Comparison of ENCODE assay signal across 15 mouse cellular contexts in the genomic region with DNA sequence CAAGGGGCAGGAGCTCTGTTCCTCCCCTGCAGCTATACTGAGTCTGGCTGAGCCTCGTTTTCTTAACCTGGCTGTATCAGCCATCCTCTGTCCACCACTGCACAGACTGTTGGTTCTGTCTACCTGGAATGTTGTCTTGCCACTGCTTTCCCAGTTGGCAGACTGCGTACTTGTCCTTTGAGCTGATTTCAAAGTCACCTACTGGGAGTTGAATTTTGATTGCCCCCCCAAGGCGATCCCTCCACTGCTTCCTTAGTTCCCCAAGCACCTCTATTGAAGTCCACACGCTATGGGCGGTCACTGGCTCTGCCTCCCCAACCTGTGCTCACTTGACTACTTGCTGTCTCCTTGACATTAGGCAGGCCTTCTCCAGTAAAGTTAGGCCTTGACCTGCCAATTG. TPM values are rescaled to one million over a fixed set of nuclear protein-coding genes. Genes with fewer than 3 reads are reported as not detected.
DNase-seq lines count a peak whose midpoint lies in the region; ATAC-seq and TF ChIP-seq lines count a peak whose summit lies in the region.
"Had no signal": no experiment of that assay in that cellular context is flagged by ENCODE, and none has a peak within 500 bp of the region (broad histone marks: within the 10 kb centered on the region; RNA-seq: fewer than 3 reads in every experiment).

No protein-coding gene starts in this region.

- no peak for TF ChIP-seq POLR2A in bone marrow macrophage, adult 2 months (IDR thresholded peaks at IDR 0.05; ENCODE audit: borderline replicate concordance, low read depth, low read length)

- H3K9me3 ChIP-seq in heart, embryonic 11.5 days (replicated peaks; ENCODE audit: control insufficient read depth, low read length) = no peaks in the 10 kb centered on the region
- no peaks in the 10 kb centered on the region for H3K9me3 ChIP-seq in kidney, embryonic 14.5 days (ENCODE audit: control insufficient read depth, low read length)
- no peaks in the 10 kb centered on the region for H3K9me3 ChIP-seq in liver, embryonic 15.5 days (replicated peaks)

- no peaks in the 10 kb centered on the region for H3K27me3 ChIP-seq in heart, embryonic 11.5 days (ENCODE audit: control insufficient read depth, insufficient read depth, low read length)
- no peaks in the 10 kb centered on the region for H3K27me3 ChIP-seq in kidney, embryonic 14.5 days (ENCODE audit: control insufficient read depth, insufficient read depth, low read length)
- no peaks in the 10 kb centered on the region for H3K27me3 ChIP-seq in liver, embryonic 15.5 days

- peak overlapping the region; percentile 30; the same call in 1 of the 2 replicates for H3K9ac ChIP-seq in heart, embryonic 11.5 days (ENCODE audit: low read depth, low read length)
- no peak overlapping the region for H3K9ac ChIP-seq in kidney, embryonic 14.5 days (ENCODE audit: low read depth, low read length)
- no peak overlapping the region for H3K9ac ChIP-seq in liver, embryonic 15.5 days
- H3K9ac ChIP-seq: liver, embryonic 14.5 days had no signal

- 67% methylated on average over 5 of the region's 5 CpGs for WGBS in heart, embryonic 11.5 days (ENCODE audit: insufficient replicate concordance)
- 74% methylated on average over 5 of the region's 5 CpGs for WGBS in kidney, embryonic 14.5 days
- WGBS in liver, embryonic 15.5 days (ENCODE audit: insufficient replicate concordance) = 78% methylated on average over 5 of the region's 5 CpGs

- peaks cover 85% of the 10 kb centered on the region for H3K4me1 ChIP-seq in heart, embryonic 11.5 days (ENCODE audit: control insufficient read depth, insufficient read depth, low read length)
- H3K4me1 ChIP-seq in kidney, embryonic 14.5 days (ENCODE audit: control insufficient read depth, insufficient read depth, low read length) = peaks cover 23% of the 10 kb centered on the region
- H3K4me1 ChIP-seq in bone marrow macrophage, adult 2 months (ENCODE audit: control insufficient read depth, insufficient read depth, low read length) = peaks cover 60% of the 10 kb centered on the region
- peaks cover 99% of the 10 kb centered on the region for H3K4me1 ChIP-seq in liver, embryonic 15.5 days (replicated peaks)

- H3K4me3 ChIP-seq in heart, embryonic 11.5 days (ENCODE audit: low read depth, low read length) = no peak overlapping the region
- no peak overlapping the region for H3K4me3 ChIP-seq in kidney, embryonic 14.5 days (ENCODE audit: low read length)
- no peak overlapping the region for H3K4me3 ChIP-seq in bone marrow macrophage, adult 2 months (ENCODE audit: insufficient read depth, low read length)
- H3K4me3 ChIP-seq in liver, embryonic 15.5 days (replicated peaks) = no peak overlapping the region
- H3K4me3 ChIP-seq: gastrocnemius, adult 2 months had no signal

- peak overlapping the region; percentile 69 for H3K27ac ChIP-seq in heart, embryonic 11.5 days (ENCODE audit: low read depth, low read length)
- no peak overlapping the region for H3K27ac ChIP-seq in kidney, embryonic 14.5 days (ENCODE audit: low read depth, low read length)
- no peak overlapping the region for H3K27ac ChIP-seq in bone marrow macrophage, adult 2 months (ENCODE audit: insufficient read depth, low read depth, low read length)
- H3K27ac ChIP-seq in liver, embryonic 15.5 days (replicated peaks) = peak overlapping the region; percentile 8; the same call in 1 of the 2 replicates
- H3K27ac ChIP-seq: gastrocnemius, adult 2 months; hindbrain, postnatal 0 days; liver, embryonic 14.5 days had no signal

- peaks cover 16% of the 10 kb centered on the region for H3K36me3 ChIP-seq in heart, embryonic 11.5 days (ENCODE audit: control insufficient read depth, insufficient read depth, low read length)
- H3K36me3 ChIP-seq in kidney, embryonic 14.5 days (ENCODE audit: control insufficient read depth, insufficient read depth, low read length) = peaks cover 31% of the 10 kb centered on the region
- peaks cover 100% of the 10 kb centered on the region for H3K36me3 ChIP-seq in liver, embryonic 15.5 days (replicated peaks)

- TF ChIP-seq CTCF in bone marrow macrophage, adult 2 months (IDR thresholded peaks at IDR 0.05; ENCODE audit: low read depth, low read length) = 0 out of 2 replicates have a peak, but pooled peaks have one; percentile 15

- ATAC-seq in heart, embryonic 11.5 days (replicated peaks; ENCODE audit: insufficient number of reproducible peaks, low FRiP score, low TSS enrichment) = no peak
- ATAC-seq in kidney, embryonic 14.5 days (ENCODE audit: low FRiP score, low TSS enrichment) = no peak
- ATAC-seq in liver, embryonic 15.5 days (ENCODE audit: insufficient read depth) = no peak
- ATAC-seq: hindbrain, postnatal 0 days had no signal

- DNase-seq in heart, adult 9 months (ENCODE audit: low spot score in 2 of 2) = no peak
- peak; percentile 58 for DNase-seq in kidney, adult 18-20 months
- no peak for DNase-seq in adrenal gland, postnatal 4 days (ENCODE audit: low spot score in 2 of 2)
- DNase-seq in gastrocnemius, postnatal 25 days = no peak
- DNase-seq: adrenal gland, postnatal 14 days; cerebellum, adult 2 months; gastrocnemius, adult 2 months; lung, postnatal 14 days; thymus, adult 18-20 months had no signal

- peak overlapping the region; percentile 22; the same call in 1 of the 2 replicates for H3K4me2 ChIP-seq in heart, embryonic 11.5 days
- no peak overlapping the region for H3K4me2 ChIP-seq in kidney, embryonic 14.5 days (replicated peaks; ENCODE audit: low read depth, low read length)
- peak overlapping the region; percentile 10; the same call in 1 of the 2 replicates for H3K4me2 ChIP-seq in liver, embryonic 15.5 days

RNA-seq across cellular contexts. Expression of a gene that starts 9.1 kb away (rescaled TPM):
- 426 and 446 TPM in 2 replicates for polyA plus RNA-seq in heart, embryonic 11.5 days (2014; fragmentation: Nextera tagmentation; extraction: Ambion mirVana)
- polyA plus RNA-seq in kidney, embryonic 14.5 days (2014; fragmentation: Nextera tagmentation; extraction: Ambion mirVana) = 53.6 and 74.1 TPM in 2 replicates
- 22.6 and 25.3 TPM in 2 replicates for polyA plus RNA-seq in bone marrow macrophage, adult 2 months (2012; ENCODE audit: insufficient read depth, insufficient read length, missing spikeins)
- polyA plus RNA-seq in liver, embryonic 15.5 days (2015; fragmentation: Nextera tagmentation; extraction: Ambion mirVana) = 293 and 326 TPM in 2 replicates
- total RNA-seq in adrenal gland, postnatal 4 days (2021) = 10 to 100 TPM; 13.0 to 15.5 TPM
- total RNA-seq in gastrocnemius, postnatal 25 days (2021) = 1 to 10 TPM; 4.0 to 5.5 TPM

RNA-seq across cellular contexts. Expression of a gene that starts 56.4 kb away (rescaled TPM):
- 10.9 and 13.7 TPM in 2 replicates for polyA plus RNA-seq in heart, embryonic 11.5 days (2014; fragmentation: Nextera tagmentation; extraction: Ambion mirVana)
- polyA plus RNA-seq in kidney, embryonic 14.5 days (2014; fragmentation: Nextera tagmentation; extraction: Ambion mirVana) = 10.2 and 11.0 TPM in 2 replicates
- polyA plus RNA-seq in bone marrow macrophage, adult 2 months (2012; ENCODE audit: insufficient read depth, insufficient read length, missing spikeins) = 6.4 and 6.9 TPM in 2 replicates
- 2.2 and 2.5 TPM in 2 replicates for polyA plus RNA-seq in liver, embryonic 15.5 days (2015; fragmentation: Nextera tagmentation; extraction: Ambion mirVana)
- 10 to 100 TPM; 12.2 to 16.2 TPM for total RNA-seq in adrenal gland, postnatal 4 days (2021)
- total RNA-seq in gastrocnemius, postnatal 25 days (2021) = 10 to 100 TPM; 16.3 to 17.5 TPM

Comparison
In these comparisons a context has a peak if more than half of its experiments do, and no peak if none do; other contexts are left out.
1. H3K27ac ChIP-seq: peak in heart, embryonic 11.5 days (single experiment) and liver, embryonic 15.5 days (single experiment); none in kidney, embryonic 14.5 days (single experiment) and bone marrow macrophage, adult 2 months (single experiment).